Mouse (Mus musculus): ENCODE data around the gene Wnt6. TPM values are rescaled to one million over a fixed set of nuclear protein-coding genes. Genes with fewer than 3 reads are reported as not detected.

Gene Wnt6
- total RNA-seq (2021) = 1 to 10 TPM; 3.9 to 4.3 TPM
- long read RNA-seq, experiment 1, partial matches to known transcripts = 0 of 4 reads
- long read RNA-seq, experiment 1, other reads (novel, unspliced or antisense) = 0 of 4 reads
- long read RNA-seq, experiment 2, partial matches to known transcripts = 0 of 3 reads
- long read RNA-seq, experiment 2, other reads (novel, unspliced or antisense) = 0 of 3 reads

- no peak for DNase-seq
These were observed at the start of gene Wnt6 for GRCm38 (mm10) chr1:74771845-74771930. Gene Wnt6, plus strand, starts transcription at chr1:74771892.

GRCm38 (mm10) chr1:74723748-74724147 lies 47.9 kb upstream of the Wnt6 start:
- DNase-seq = peak in 1 of 2 experiments; percentile 13

GRCm38 (mm10) chr1:74726114-74726513 lies 45.6 kb upstream of the Wnt6 start:
- no peak for DNase-seq

- DNase-seq = no peak
These were observed 45.0 kb upstream of the Wnt6 start for GRCm38 (mm10) chr1:74726674-74727073.

- no peak for DNase-seq
These were observed 43.2 kb upstream of the Wnt6 start for GRCm38 (mm10) chr1:74728446-74728845.

- no peak for DNase-seq
These were observed 34.7 kb upstream of the Wnt6 start for GRCm38 (mm10) chr1:74736977-74737376.

- no peak for DNase-seq
These were observed 34.2 kb upstream of the Wnt6 start for GRCm38 (mm10) chr1:74737500-74737899.

GRCm38 (mm10) chr1:74740846-74741245 lies 30.8 kb upstream of the Wnt6 start:
- DNase-seq = no peak

- no peak for DNase-seq
These were observed 24.4 kb upstream of the Wnt6 start for GRCm38 (mm10) chr1:74747335-74747734.

- DNase-seq = peak; percentile 74 to 79
These were observed 22.9 kb upstream of the Wnt6 start, which contains the start of gene Prkag3 for GRCm38 (mm10) chr1:74748643-74749271. Gene Prkag3, minus strand, starts transcription at chr1:74749221.

GRCm38 (mm10) chr1:74749301-74749700 lies 22.4 kb upstream of the Wnt6 start:
- peak; percentile 64 to 71 for DNase-seq

- no peak for DNase-seq
These were observed 21.0 kb upstream of the Wnt6 start for GRCm38 (mm10) chr1:74750683-74751082.

- DNase-seq = no peak
These were observed 19.5 kb upstream of the Wnt6 start for GRCm38 (mm10) chr1:74752150-74752549.

- DNase-seq = no peak
These were observed 18.9 kb upstream of the Wnt6 start for GRCm38 (mm10) chr1:74752833-74753232.

GRCm38 (mm10) chr1:74753266-74753974 lies 18.3 kb upstream of the Wnt6 start:
- no peak for DNase-seq

- DNase-seq = no peak
These were observed 17.4 kb upstream of the Wnt6 start for GRCm38 (mm10) chr1:74754175-74754785.

GRCm38 (mm10) chr1:74759773-74760172 lies 11.9 kb upstream of the Wnt6 start:
- peak; percentile 27 to 59 for DNase-seq

- DNase-seq = peak; percentile 81
These were observed 8.6 kb upstream of the Wnt6 start for GRCm38 (mm10) chr1:74763081-74763480.

- no peak for DNase-seq
These were observed 795 bp upstream of the Wnt6 start for GRCm38 (mm10) chr1:74770727-74771466.

- no peak for DNase-seq
These were observed 236 bp upstream of the Wnt6 start for GRCm38 (mm10) chr1:74771467-74771844.

GRCm38 (mm10) chr1:74771931-74772620 lies 384 bp downstream of the Wnt6 start:
- DNase-seq = peak; percentile 54 to 58

- DNase-seq = peak; percentile 89 to 90
These were observed 1.4 kb downstream of the Wnt6 start for GRCm38 (mm10) chr1:74773136-74773535.
